Mouse (Mus musculus): ENCODE data around the gene Nicn1.

DNA sequence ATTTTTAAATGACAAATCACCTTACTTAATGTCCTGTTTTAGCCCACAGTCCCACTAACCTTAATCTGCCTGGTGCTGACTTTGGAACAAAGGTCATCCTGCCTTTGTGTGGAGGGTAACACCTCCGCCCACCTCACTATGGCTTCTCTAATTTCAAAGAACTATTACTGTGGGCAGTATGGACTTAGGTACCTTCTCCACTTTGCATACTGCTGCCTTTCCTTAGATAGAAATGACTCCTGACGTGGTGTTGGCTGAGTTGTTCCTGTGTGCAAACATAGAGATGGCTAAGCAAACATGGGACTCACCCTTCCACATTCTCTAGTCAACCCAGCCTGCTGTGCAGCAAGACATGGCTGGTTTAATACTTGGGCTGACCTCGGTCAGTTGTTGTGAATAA lies 11.6 kb downstream of the Nicn1 start:
- TF ChIP-seq CTCF (IDR thresholded peaks at IDR 0.05; ENCODE audit: extremely low read depth, insufficient read depth, insufficient read length, insufficient replicate concordance): no peak
- TF ChIP-seq POLR2A (IDR thresholded peaks at IDR 0.05; ENCODE audit: low read depth, low read length): no peak
